Mouse (Mus musculus) bone marrow, adult 2 months (tissue): ENCODE data around the gene Parvb.

ENCODE experiments used
- CTCF ChIP-seq: fragments of 200-500 bp; IDR thresholded peaks from 2 replicates; pipeline ENCODE4 v1.5.1; 2011; ENCODE audit warnings: low read length, control low read depth; ENCODE audit not compliant: control insufficient read depth, insufficient read depth
- POLR2A ChIP-seq: fragments of 200-500 bp; IDR thresholded peaks from 2 replicates; pipeline ENCODE4 v1.6.1; 2011; ENCODE audit warnings: low read depth, mild to moderate bottlenecking, control low read depth, low read length, borderline replicate concordance; ENCODE audit not compliant: control insufficient read depth

DNA sequence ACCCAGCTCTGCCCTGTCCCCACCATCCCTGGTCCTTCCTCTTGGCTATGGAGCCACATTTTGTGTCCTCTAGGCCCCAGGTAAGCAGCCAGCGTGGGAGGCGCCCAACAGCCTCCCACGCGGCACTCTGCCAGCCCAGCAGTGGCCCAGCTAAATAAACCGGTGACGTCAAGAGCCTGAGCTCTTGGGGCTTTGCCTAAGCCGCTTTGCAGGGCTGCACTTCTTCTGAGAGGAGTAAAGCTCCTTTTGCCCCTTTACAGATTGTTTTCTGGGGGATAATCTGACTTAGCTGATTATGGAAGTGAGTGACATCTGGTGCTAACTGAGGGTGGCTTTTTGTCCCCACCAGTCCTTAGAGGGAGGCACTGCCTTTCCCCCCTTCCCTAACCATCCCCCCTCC, 69.2 kb downstream of the Parvb start:
- TF ChIP-seq POLR2A (no peak), CTCF (no peak)
